Mouse (Mus musculus) adrenal gland, postnatal 36 days (tissue): ENCODE measurements around the gene Tra2a. TPM values are rescaled to one million over a fixed set of nuclear protein-coding genes. Genes with fewer than 3 reads are reported as not detected.
"Not testable (repeated sequence)": the region's sequence is repeated elsewhere in the genome, so short reads cannot be mapped to it uniquely, and the experiment has no call there.

Source experiments
- DNase-seq, 2 experiments: peaks; one replicate each; pipeline ENCODE4 v3.0.0; 2021; ENCODE audit warnings: mixed read lengths in 1 of 2
- long read RNA-seq, 2 experiments: library from polyadenylated mRNA; stranded (forward); transcript quantifications; one replicate each; pipeline ENCODE4 v2.0.0; 2021; ENCODE audit warnings: borderline sequencing depth in 2 of 2
- total RNA-seq, 2 experiments: library from RNA; stranded (reverse); gene quantifications; 2 replicates each; pipeline ENCODE4 v1.2.3; 2021

Tra2a gene
- 100 to 1,000 TPM in 1 of 2 experiments, 10 to 100 TPM in 1; 53.4 to 103 TPM for total RNA-seq
- long read RNA-seq, experiment 1, transcript Tra2a-204 (8 exons, 1,777 nt): minor isoform, 5 of 44 reads
- long read RNA-seq, experiment 1, transcript Tra2a-201 (8 exons, 1,799 nt): major isoform, 29 of 44 reads
- long read RNA-seq, experiment 1, transcript Tra2a-203 (1 exons, 3,788 nt): minor isoform, 5 of 44 reads
- long read RNA-seq, experiment 1, partial matches to known transcripts: 3 of 44 reads
- long read RNA-seq, experiment 1, other reads (novel, unspliced or antisense): 2 of 44 reads
- long read RNA-seq, experiment 2, partial matches to known transcripts: 0 of 6 reads
- long read RNA-seq, experiment 2, other reads (novel, unspliced or antisense): 2 of 6 reads

GRCm38 (mm10) chr6:49263847-49264243, at the start of gene Tra2a:
Tra2a (minus strand) TSS chr6:49264033.
- DNase-seq: peak; percentile 98

- no peak for DNase-seq
These were observed 34.5 kb upstream of the Tra2a start for GRCm38 (mm10) chr6:49298286-49298685.

GRCm38 (mm10) chr6:49282122-49282521, 18.3 kb upstream of the Tra2a start:
- DNase-seq: peak; percentile 38 to 50

GRCm38 (mm10) chr6:49280942-49281341, 17.1 kb upstream of the Tra2a start:
- no peak for DNase-seq

DNA sequence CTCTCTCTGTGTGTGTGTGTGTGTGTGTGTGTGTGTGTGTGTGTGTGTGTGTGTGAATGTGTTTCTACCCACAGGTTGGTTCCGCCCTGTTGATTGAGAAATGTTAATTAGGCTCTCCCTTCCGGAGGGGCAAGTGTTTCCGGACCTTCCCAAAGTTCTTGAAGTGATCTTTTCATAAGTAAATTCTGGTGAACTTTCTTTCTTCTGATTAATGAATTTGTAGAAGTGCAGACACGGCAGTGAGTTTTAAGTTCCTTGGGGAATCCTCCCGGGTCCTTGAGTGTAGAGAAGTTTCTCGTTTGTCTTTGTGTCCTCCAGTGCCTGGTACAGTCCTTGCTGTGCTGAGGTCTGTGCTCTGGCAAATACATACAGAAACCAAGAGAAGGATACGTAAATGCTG, 11.5 kb upstream of the Tra2a start:
- DNase-seq: no peak

- DNase-seq: no peak
These were observed 10.7 kb upstream of the Tra2a start for GRCm38 (mm10) chr6:49274416-49275091.

DNA sequence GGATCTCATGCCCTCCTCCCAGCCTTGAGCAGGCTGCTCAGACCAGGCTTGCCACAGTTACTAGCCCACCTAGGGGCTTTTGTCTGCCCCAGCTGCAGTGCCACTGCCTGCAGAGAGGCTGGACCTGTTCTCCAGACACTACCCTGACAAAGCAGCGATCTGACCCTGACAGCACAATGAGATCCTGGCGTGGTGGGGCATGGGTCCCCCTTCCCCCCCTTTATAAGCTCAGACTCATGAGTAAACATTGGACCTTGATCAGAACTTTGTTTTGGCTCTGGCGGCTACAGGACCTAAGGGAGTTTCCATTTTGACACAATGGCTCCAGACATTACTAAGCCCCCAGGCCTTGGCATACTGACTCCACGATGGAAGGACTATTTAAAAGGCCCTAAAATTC, 10.1 kb upstream of the Tra2a start:
- DNase-seq: no peak

DNA sequence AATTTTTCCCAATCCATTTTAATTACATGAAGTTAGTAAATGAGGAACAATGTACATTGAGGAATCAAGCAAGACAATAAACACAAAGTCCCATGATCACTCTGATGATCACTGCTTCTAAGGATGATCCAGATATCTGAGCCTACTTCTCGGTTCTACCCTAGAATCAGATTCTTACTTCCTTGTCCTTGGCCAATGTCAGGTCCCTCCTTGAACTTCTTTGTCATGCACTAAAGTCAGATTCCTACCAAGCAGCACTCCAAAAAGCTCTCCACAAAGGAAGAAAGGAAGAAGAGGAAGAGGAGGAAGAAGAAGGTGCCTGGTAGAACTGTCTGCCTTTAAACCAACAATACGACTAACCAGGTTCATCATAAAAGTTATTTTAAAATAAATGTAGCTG, 9.0 kb upstream of the Tra2a start:
- DNase-seq: no peak

- DNase-seq: no peak
These were observed 8.0 kb upstream of the Tra2a start for GRCm38 (mm10) chr6:49271815-49272214.

GRCm38 (mm10) chr6:49269923-49270322, 6.1 kb upstream of the Tra2a start:
- peak; percentile 9 to 16 for DNase-seq

- peak; percentile 86 to 89 for DNase-seq
These were observed 5.4 kb upstream of the Tra2a start for GRCm38 (mm10) chr6:49269200-49269599.

- no peak for DNase-seq
These were observed 3.9 kb upstream of the Tra2a start for GRCm38 (mm10) chr6:49267686-49268085.

DNA sequence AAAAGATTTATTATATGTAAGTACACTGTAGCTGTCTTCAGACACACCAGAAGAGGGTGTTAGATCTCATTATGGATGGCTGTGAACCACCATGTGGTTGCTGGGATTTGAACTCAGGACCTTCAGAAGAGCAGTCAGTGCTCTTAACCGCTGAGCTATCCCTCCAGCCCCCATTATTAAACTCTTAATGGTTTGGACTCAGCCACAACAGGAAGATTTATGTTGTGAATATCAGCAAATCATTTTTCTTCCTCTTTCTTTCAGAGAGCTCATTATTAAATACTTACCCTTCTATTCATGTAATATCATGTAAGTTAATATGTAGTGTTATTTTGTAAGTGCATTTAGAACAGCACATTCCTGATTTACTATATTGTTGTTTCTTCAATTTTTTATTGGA, 1.4 kb upstream of the Tra2a start:
- not testable (repeated sequence) for DNase-seq

- DNase-seq: not testable (repeated sequence)
These were observed 613 bp upstream of the Tra2a start for GRCm38 (mm10) chr6:49264446-49264845.

DNA sequence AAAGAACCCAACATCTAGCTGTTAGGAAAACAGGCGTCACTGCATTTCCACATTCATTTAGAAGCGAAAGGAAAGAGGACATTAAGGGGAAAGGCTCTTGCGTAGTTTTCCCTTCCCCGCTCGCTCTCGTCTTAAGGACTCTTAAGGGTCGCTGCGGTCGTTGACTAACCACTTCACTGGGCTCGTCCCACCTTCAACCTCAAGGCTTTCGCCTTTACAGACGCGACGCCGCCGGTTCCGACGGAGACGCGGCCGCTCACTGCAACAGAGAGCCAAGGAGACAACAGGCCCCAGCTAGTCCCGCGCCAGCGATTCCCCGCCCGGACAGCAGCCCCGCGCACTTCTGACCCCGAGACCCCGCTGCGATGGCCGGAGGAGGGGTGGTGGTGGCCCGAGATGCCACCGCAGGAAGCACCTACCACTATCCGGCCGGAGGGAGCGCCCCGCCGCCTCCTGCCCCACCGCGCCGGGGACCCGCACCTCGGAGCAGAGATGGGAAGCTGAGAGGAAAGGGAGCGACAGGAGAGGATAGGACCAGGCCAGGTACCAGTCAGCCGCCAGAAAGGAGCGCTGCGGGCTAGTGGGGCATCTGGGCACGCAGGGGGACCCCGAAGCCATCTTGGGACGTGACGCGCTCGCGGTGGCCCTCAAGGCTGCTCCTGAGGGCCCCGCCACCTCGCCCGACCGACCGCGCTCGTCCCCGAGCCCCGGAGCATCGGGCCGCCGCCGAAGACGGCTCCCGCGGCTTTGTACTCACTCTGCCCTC, 569 bp downstream of the Tra2a start:
- peak; percentile 55 to 65 for DNase-seq

DNA sequence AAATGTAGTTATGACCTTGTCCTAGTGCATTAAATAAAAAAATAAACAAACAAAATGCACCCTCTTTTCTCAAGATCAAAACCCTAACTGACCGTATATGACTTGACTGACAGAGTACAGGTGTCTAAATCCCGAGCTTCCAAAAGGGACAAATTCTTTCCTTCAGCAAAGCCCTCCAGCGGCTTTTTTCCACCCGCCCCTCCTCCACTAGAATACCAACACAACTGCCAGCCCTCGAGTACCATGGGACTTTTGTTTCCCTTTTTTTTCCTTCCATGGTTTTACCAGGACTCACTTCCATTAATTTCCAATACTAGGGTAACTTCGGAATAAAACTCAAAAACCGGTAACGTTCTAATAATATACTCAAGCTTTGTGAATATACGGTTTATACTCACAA, 1.4 kb downstream of the Tra2a start:
- peak in 1 of 2 experiments; percentile 15 for DNase-seq

DNA sequence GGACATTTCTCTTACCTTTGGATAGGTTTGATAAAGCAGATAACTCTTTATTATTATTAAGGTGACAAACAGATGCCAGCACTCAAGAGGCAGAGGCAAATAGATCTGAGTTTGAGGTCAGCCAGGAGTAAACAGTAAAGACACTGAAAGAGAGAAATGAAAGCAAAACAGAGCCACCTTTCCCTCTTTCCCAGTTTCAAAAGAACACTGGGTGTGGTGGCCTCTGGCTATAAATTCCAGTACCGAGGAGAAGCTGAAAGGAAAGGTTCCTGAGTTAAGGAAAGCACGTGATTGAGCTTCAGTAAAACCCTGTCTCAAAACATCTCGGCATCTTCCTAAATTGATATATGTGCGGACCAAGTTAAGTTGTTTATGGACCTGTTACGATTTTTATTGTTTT, 4.1 kb downstream of the Tra2a start:
- no peak for DNase-seq

DNA sequence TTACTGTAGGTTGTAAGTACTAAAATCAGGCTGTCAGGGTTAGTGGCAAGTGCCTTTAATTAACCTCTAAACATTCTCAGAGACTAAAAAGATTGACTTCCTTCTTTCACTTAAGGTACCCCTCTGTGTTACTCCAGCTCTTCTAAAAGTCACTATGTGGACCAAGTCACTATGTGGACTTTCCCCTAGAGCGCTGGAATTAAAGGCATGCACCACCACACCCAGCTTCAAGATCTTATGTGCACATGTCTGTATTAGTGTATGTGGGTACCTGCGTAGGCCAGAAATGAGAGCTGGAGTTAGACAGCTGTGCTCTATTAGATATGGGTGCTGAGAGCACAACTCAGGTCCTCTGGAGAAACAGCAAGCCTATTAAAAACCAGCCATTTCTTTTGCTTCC, 6.0 kb downstream of the Tra2a start:
- no peak for DNase-seq

DNA sequence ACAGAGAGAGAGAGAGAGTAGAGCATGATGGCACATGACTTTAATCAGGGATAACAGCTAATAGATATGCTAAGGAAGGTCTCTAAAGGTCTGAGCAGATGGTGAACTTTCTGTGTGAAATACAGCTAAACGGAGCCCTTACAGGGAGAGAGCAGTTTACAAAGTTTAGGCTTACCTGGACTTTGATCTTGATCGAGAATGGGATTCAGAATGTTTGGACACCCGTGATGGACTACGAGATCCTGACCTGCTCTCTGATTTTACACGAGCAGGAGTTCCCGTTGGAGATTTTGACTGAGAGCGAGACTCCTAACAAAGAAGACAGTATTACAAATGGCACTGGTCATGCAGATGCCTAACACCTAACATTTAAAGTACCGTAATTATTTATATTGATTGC, 11.6 kb downstream of the Tra2a start:
- no peak for DNase-seq

DNA sequence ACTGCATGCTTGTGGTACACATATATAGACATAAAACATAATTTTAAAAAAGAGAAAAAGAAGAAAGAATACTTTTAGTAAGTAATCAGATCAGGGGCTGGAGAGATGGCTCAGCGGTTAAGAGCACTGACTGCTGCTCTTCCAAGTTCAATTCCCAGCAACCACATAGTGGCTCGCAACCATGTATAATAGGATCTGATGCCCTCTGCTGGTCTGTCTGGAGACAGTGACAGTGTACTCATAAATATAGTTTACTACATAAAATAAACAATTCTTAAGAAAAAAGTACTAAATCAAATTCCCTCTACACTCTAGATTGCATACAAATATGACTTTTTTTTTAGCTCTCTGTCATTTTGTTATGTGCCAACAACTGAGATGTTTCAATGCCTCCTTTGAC, 12.6 kb downstream of the Tra2a start:
- DNase-seq: no peak

DNA sequence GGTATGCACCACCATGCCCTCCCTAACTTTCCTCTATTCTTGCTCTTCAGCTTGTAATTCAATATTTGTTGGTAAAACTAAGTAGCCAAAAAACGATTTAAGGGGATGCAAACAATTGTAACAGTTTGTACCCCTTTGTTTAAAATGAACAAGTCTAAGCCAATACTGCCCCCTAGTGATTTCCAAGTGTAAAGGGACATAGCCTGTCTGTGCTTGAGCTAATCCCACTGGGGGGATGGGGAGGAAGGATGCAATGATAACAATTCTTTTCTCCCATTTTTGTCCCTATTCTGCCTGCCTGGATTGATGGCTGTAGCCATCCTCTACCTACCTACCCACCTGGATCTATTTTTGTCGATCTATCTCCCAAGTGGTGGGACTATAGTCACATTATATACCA, 16.6 kb downstream of the Tra2a start:
- no peak for DNase-seq

- no peak for DNase-seq
These were observed 21.5 kb downstream of the Tra2a start for GRCm38 (mm10) chr6:49242331-49242730.

- DNase-seq: no peak
These were observed 22.3 kb downstream of the Tra2a start for GRCm38 (mm10) chr6:49241562-49241961.
